Mouse (Mus musculus): ENCODE data around the gene Tor2a. TPM values are rescaled to one million over a fixed set of nuclear protein-coding genes. Genes with fewer than 3 reads are reported as not detected.

The Tor2a gene
- total RNA-seq (2021), result 10 to 100 TPM; 28.9 to 32.9 TPM
- long read RNA-seq, transcript Tor2a-201 (5 exons, 1,536 nt), result major isoform, 39 of 58 reads
- long read RNA-seq, partial matches to known transcripts, result 1 of 58 reads
- long read RNA-seq, other reads (novel, unspliced or antisense), result 13 of 58 reads

DNA sequence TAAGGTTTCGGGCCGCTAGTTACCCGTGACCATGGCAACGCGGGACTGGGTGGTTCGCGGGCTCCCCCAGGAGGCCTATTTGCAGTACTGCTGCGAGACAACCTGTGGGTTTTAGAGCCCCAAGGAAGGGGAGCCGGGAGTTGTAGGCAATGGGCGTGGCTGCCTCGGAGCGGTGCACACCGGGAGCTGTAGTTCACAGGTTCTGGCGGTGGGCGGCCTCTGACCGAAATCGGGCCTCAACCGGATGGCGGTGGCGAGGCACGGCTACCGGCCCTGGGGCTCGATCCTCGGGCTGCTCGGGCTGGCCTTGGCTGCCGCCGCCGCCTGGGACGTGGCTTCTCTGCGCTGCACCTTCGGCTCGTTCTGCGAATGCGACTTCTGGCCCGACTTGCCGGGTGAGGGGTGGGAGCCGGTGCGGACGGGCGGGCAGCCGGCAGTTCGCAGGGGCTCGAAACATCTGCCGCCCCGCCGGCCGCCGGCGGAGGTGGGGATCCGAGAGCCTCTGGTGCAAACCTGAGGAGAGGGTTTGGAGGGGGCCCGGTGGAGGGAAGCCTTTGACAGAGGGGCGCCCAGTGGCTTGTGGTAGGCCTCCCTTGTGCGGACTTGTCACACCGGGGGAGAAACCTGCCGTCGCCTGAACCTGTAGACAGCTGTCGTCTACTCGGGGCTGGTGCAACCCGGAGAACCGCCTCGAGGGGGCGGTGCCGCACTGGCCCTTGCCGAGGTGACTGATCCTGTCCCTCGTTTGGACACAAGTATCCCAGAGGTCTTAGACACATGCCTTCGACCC is at the start of gene Tor2a:
TSS of gene Tor2a (plus strand) at position 179 of the 790 bp plus-strand sequence.
- peak; percentile 97 for DNase-seq (ENCODE audit: low spot score in 2 of 2)

DNA sequence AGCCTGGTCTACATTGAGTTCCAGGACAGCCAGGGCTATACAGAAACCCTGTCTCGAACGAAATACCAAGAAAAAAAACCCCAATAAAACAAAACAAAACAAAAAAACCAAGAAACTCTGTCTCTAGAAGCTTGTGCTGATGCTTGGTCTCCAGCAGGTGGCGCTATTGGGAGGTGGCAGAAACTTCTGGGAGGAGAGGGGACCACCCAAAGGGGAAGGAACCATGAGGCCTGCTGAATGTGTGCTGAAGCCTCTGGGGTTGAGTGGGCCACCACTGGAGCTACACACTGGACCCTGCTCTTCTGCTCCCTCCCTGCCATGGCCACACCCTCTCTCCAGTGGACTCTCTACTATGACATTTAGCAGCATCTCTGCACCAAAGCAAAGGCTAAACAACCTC is 48.4 kb upstream of the Tor2a start:
- peak; percentile 73 to 74 for DNase-seq (ENCODE audit: low spot score in 2 of 2)

DNA sequence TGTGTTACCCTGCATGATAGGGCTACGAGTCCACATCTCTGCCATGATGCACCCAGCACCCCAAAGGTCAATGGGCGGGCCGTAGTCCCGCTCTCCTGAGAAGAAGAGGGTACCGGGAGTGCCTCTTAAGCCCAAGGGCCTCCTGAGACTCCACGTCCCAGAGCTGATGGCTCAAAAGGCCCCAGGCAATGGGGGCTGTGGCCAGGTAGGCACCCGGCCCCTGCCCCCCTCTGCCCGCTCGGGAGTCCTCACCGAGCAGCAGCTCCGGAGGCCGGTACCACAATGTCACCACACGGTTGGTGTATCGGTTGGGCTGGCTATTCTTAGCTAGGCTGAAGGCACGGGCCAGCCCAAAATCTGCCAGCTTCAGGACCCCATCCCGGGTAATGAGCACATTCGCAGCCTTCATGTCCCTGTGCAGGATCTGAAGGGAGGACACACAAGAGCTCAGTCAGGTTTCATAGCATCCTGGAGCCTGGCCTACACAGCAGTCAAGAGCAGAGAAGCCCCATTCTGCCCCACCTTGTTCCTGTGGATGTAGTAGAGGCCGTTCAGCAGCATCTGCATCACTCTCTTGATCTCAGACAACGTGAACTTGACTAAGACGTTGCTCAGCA is 47.4 kb upstream of the Tor2a start:
- no peak for DNase-seq (ENCODE audit: low spot score in 2 of 2)

DNA sequence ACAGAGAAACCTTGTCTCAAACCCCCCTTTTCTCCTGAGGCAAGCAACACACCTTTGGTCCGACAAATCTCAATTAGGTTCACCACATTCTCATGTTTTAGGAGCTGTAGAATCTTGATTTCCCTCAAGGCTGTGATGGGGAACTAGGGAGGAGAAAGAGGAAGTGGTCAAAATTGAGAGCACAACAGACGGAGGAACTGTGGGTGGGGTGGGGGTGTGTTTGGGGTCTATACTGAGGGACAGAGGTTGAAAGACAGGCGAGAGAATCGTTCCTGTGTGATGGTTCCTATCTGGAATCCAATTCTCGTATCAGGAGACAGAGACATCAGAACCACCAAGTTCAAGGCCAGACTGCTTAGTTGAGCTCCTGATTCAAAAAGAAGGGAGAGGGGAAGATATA is 46.6 kb upstream of the Tor2a start:
- no peak for DNase-seq (ENCODE audit: low spot score in 2 of 2)

DNA sequence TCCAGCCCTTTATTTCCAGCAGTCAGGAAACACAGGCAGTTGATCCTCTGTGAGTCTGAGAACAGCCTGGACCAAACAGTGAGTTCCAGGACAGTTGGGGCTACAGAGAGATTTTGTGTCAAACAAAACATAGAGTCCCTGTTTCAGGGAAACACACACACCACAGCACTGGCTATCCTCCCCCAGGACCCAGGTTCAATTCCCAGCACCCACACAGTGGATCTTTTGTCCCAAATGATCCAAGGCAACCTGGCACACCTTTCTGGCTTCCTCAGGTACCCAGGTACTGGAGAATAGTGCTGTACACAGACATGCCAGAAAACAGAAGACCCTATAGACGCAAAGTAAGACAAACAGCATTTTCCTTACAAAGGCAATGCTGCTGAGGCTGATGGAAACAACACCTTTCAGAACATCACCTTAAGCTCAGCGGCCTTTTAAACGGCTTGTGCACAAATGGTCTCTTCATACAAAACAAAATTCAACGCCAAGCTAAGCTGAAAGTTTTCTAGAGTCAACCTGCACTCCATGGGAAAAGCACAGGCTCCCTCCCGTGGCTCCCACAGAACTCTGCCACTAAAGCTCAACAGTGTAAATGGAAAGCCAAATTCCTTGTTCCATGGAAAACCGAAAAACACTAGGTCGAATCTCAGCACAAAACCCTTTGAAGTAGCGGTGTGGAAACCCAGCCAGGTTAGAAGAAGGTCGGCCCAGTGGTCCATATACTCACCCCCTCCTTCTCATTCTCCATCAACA is 45.6 kb upstream of the Tor2a start:
- DNase-seq (ENCODE audit: low spot score in 2 of 2), result no peak

DNA sequence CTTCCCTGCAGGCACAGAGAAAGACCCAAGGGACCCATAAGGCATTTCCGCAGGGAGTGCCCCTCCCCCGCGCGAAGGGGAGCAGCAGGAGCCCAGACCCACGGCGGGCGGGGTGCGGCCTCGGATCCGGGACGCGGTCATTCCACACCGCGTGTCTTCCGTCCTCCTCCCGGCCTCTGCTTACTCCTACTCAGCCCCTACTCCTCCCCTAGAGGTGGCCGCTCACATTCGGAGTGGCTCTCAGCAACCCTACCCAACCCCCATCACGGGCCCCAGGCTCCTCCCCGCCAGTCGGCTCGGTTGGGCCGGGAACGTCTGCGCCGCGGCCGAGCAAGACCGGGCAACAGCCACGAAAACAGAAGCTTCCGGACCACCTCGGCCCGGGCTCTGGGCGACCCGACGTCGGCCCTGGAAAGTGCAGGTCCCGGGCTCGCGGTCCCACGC is 44.9 kb upstream of the Tor2a start:
- peak; percentile 58 to 64 for DNase-seq (ENCODE audit: low spot score in 2 of 2)

DNA sequence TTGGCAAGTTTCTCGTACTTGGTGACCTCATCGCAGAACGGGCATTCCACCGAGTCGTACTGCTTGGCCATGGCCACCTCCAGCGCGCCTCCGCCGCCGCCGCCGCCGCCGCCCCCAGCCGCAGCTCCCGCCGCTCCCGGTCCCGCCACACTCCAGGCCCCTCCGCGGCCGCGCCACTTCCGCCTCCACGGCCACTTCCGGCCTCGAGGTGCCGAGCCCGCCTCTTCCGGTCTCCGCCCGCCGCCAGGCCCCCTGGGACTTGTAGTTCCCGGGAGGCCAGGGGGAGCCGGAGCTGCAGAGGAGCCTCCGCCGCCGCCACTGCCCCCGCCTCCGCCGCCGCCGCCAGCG is 44.5 kb upstream of the Tor2a start:
- DNase-seq (ENCODE audit: low spot score in 2 of 2), result peak; percentile 94 to 96

DNA sequence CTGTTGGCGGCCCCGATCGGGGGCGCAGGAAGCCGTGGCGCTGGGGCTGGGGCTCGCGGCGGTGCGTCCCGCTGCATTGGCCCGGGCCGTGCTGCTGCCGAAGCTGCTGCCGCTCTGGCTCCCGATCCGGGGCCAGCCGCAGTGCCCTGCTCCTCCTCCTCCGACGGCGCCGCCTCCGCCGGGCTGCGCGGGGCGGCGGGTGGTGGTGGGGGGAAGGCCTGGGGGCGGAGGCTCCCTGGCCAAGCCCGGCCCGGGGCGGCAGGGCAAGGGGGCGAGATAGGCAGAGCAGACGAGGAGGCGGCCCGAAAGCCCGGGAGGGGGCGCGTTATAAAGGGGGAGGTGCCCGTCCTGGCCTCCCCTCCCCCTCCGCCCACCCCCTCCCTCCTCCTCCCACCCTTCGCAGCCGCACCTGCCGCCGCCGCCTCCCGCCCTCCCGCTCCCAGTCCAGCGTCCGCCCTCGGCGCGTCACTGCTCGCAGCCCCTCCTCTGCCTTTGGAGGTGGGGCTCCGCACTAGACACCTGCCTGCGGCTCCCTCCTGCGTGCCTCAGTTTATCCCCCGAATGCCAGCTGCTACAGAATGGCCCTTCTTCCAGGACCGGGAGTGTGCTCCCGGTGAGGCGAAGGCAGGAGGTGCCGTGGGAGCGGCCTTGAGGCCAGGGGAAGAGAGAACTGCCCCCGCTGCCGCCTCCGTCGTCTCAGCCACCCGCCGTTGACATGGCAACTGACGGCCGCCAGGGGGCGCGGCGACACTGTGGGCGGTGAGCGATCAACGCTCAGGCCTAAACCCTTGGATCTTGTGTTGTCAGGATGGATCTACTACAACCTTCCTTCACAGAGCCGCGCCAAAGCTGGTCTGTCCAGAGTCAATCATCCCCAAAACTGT is 43.9 kb upstream of the Tor2a start, which contains the start of gene Cdk9:
TSS of gene Cdk9 (minus strand) at position 143 of the 884 bp plus-strand sequence.
- peak; percentile 96 for DNase-seq (ENCODE audit: low spot score in 2 of 2)

DNA sequence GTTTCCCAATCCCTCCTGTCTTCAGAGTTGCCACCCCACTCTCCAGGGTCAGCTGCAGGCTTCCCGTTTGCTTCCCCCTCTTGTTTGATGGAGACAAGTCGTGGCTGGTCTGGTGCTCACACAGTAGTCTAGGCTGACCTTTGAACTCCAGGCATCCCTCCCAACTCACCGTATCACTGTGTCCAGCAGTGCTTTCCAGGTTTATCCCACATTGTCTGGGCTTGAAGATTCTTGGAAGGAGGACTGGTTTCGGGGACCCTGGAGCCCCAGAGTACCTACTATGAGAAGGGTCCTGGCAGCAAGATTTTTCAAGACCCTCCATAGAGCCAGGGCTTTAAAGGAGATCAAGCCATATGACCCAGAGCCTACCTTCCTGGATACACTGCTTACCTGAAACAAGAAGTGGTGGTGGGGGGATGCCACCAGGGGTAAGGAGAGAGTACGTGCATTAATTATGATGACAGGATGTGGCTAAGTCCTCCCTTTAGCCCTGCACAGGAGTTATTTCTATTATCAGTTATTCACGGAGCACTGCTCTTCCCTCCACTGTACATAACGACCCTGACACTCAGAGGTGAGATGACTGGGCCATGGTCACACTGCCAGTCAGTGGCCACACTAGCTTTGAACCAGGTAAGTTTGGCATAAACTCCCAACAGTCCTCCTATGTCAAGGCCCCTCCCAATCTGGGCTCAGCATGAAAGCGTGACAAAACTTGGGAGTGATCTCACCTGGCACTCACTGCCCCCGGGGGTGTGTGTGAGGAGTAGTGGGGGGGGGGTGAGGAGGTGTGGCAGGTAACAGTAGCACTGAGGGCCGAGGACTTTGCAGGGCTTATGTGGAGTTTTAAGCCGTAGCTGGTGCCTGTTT is 42.7 kb upstream of the Tor2a start:
- no peak for DNase-seq (ENCODE audit: low spot score in 2 of 2)

DNA sequence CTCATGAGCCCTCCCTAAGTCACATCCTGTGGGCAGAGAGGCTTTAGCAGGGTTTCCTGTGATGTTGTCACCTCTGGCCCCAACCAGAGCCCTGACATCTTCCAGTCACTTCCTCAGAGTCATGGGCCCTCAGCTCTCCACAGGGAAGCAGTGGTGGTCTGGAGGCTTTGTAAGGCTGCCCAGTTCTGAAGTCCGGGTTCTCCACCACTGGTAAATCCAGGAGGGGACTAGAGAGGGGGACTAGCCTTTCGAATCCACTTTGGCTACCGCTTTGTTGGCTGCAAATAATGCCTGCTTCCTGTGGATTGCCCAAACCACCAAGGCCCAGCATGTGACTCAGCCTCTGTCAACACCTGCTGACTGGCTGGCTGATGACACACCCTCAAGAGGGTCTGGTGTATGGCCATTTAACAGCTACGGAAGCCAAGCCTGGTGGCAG is 42.0 kb upstream of the Tor2a start:
- no peak for DNase-seq (ENCODE audit: low spot score in 2 of 2)

DNA sequence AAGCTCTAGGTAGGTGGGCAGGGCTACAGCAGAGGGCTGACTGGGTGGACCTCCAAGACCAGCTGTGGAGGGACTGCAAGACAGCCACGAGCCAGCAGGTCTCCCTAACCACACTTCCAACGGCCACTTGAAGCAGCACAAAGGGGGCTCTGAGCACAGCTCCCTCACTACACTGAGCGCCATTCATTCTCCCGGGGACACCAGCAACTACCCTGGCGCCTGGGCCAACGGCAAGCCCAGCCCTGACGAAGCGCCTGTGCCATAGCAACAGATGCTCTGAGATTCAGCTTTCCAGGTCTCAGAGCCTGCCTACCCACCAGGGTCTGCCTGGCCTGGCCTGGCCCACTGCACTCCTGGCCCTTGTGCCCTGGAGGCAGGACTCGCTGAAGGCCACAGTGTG is 38.3 kb upstream of the Tor2a start:
- peak; percentile 65 to 68 for DNase-seq (ENCODE audit: low spot score in 2 of 2)

DNA sequence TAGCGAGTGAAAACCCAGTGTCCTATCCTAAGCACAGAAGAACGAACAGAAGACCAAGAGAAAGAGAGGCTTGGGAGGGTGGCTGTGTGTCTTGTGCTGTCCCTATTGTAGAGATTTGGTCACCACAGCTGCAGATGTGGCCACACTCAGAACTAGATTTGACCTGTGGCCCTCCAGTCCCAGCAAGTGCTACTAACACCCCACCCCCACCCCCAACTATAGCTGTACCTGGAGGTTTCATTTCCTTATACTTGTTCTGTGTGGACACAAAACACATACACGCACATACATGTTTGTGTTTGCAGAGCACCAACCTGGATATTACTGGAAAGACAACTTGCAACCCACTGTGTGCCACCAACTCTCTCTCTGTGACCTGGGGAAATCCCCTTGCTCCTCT is 37.0 kb upstream of the Tor2a start:
- no peak for DNase-seq (ENCODE audit: low spot score in 2 of 2)

DNA sequence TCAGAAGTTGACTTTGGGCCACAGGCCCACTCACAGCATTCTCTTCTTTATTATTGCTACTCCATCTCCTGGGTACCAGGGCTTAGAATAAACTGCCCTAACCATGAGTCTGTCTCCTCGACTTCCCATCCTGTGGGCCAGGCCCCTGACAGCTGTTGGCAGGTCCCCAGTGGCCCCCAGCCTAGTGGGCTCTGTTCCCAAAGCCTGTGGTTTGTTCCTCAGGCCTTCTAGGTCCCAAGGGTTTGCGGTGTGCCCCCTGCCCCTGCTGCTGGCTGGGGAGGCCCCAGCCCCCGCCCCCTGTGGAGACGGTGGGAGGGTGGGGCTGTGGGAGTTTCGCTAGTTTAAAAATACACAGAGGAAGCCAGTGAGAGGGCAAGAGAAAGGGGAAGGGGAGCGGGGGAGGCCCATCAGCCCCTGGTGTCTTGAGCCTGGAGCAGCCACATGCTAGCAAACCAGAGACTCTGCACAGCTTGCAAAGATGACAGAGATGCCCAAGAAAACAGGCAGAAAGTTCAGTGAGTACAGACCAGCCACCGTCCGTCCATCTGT is 36.3 kb upstream of the Tor2a start, which contains the start of gene Sh2d3c:
TSS of gene Sh2d3c (plus strand) at position 375 of the 549 bp plus-strand sequence.
- peak in 1 of 2 experiments; percentile 53 for DNase-seq (ENCODE audit: low spot score in 2 of 2)

DNA sequence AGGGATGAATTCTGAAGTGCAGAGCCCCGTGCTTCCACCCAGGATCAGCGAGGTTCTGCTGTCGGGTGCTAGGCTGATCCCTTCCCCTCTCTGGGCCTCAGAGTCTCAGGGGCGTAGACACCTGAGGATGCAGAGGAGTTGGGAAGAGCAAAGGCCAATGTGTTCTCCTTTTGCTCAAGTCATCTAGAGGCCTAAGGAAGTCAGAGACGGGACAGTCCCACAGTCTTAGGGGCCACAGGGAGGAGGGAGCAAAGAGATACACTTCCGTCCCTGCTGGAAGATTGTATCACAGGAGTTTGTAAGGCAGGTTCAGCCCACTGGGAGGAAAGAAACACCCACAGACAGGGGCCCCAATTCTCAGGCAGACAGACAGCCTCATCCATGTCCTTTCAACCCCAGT is 35.0 kb upstream of the Tor2a start:
- DNase-seq (ENCODE audit: low spot score in 2 of 2), result no peak

DNA sequence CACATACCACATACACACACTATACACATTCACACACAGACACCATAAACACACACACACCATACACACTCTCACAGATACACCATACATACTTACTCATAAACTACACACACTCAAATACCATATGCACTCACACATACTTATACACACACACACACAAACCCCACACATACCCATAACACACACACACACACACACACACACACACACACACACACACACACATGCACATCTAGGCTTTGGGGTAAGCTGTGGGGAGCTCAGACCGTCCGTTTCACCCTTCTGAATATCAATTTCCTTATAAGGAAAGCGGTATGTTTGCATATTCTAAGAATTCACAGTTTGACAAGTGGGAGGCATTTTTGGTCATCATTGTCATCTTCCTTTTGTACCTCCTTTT is 34.5 kb upstream of the Tor2a start:
- no peak for DNase-seq (ENCODE audit: low spot score in 2 of 2)

DNA sequence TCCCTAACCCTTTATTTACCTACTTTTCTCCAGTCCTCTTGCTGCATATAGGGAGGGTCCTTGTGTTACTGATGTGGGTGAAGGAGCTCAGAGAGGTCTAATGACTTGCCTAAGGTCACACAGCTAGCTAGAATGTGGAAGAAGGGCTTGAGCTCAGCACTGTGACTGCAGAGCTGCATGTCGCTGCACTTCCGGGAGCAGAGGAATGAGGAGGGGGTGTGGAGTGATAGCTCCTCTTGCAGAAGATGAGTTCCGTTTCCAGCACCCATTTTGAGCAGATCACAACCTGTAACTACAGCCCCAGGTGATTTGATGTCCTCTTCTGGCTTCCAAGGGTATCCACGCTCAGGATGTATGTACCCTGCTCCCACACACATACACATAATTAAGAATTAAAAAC is 32.9 kb upstream of the Tor2a start:
- no peak for DNase-seq (ENCODE audit: low spot score in 2 of 2)

DNA sequence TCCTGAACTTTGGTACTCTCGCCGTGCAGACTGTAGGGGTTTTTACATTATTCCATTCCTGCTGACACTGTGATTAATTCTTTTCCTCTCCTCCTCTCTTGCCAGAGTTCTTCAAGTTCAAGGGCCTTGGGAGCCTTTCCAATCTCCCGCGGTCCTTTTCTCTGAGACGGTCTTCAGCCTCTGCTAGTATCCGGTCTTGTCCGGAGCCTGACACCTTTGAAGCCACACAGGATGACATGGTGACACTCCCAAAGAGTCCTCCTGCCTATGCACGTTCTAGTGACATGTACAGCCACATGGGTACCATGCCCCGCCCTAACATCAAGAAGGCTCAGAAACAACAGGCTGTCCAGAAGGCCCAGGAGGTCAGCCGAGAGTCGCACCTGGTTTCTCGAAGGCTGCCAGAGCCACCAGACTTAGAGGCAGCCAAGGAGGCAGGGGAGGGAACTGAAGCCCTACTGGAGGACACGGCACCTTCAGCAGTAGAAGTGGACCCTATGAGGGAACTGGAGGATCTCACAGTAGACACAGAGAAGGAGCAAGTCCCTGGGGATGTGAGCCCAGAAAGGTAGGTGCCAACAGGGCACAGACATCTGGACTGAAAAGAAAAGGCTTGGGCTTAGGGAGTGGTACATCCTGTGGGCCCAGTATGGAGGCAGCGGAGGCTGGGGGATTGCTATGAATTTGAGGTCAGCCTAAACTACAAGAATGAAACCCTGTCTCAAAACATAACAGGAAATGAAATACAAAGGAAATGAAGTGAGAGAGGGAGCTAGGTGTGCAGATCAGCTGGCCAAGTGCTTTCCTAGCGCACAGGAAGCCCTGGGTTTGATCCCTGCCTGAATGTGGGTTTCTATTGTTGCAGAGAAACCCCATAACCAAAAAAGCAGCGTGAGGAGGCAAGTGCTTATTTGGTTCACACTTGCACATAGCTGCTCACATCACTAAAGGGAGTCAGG is 31.9 kb upstream of the Tor2a start:
- no peak for DNase-seq (ENCODE audit: low spot score in 2 of 2)

DNA sequence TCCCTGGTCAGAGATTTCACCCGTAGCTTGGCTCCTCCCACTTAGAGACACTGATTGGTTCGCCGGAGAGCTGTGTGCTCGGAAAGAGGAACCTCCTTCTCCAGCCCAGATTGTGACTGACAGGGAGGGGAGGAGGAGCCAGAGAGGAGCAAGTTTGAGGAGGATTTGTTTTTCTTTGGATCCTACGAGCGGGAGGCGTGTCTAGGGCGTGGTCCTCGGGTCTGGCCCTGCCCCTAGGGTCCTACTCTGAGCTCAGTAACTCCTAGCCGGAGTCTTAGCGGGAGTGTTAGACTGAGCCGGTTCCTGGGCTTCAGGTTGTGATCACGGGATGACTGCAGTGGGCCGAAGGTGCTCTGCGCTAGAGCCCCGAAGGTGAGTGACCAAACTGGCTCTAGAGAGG is 29.6 kb upstream of the Tor2a start:
- peak; percentile 77 to 81 for DNase-seq (ENCODE audit: low spot score in 2 of 2)
